Mouse (Mus musculus): ENCODE measurements around the gene Hmcn2.

The Hmcn2 gene

GRCm38 (mm10) chr2:31299266-31299665, 14.9 kb upstream of the Hmcn2 start:
- in situ Hi-C loops (cut with MboI; ENCODE audit: low pct_unique_long_range_greater_than_20kb in 1 of 2, low sequenced_read_pairs in 2 of 2, unreplicated experiment in 1 of 2) = loop anchor here in 1 of 2 experiments (5.0 kb wide), 1 partner anchor 83 kb away; no protein-coding TSS in a partner anchor

GRCm38 (mm10) chr2:31299996-31300395, 14.2 kb upstream of the Hmcn2 start:
- in situ Hi-C loops (cut with MboI; ENCODE audit: low pct_unique_long_range_greater_than_20kb in 1 of 2, low sequenced_read_pairs in 2 of 2, unreplicated experiment in 1 of 2) = loop anchor here in 1 of 2 experiments (5.0 kb wide), 1 partner anchor 82 kb away; no protein-coding TSS in a partner anchor

DNA sequence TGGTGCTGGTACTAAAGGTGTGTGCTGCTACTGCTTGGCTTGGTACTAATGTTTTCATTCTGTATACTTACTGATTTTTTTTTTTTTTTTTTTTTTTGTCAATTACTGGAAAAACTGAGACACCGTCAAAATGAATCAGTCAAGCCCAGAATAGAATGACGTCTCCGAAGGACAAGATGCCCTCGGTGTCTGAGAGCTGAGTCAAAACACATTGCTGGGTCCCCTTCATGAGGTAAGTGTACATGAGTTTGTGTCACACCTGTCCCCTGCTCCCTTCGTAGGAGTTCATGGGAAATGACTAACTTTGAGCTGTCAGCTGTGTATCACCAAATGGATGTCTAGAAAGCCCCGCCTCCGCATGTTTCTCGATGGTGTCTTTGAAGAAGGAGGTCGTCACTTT, 11.0 kb upstream of the Hmcn2 start:
- in situ Hi-C loops (cut with MboI; ENCODE audit: low pct_unique_long_range_greater_than_20kb in 1 of 2, low sequenced_read_pairs in 2 of 2, unreplicated experiment in 1 of 2) = no loop called here

DNA sequence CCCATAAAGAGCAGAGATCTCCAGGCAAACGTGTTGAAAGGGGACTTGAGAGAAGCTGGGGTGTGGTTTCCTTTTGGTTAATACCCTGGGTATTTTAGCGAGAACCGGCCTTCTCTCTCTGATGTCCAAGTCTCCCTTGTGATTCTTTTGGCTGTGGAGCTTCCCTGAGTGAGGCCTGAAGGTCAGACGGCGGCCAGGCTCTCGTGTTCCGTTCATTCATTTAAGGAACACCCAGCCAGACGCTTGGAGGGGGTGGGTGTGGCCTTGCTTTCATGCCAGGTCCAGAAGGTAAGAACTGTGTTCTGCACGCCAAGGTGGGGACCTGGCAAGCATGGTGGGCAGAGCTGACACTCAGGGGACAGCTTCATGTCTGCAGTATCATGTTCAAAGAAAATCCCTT, 10.0 kb upstream of the Hmcn2 start:
- in situ Hi-C loops (cut with MboI; ENCODE audit: low pct_unique_long_range_greater_than_20kb in 1 of 2, low sequenced_read_pairs in 2 of 2, unreplicated experiment in 1 of 2) = no loop called here

DNA sequence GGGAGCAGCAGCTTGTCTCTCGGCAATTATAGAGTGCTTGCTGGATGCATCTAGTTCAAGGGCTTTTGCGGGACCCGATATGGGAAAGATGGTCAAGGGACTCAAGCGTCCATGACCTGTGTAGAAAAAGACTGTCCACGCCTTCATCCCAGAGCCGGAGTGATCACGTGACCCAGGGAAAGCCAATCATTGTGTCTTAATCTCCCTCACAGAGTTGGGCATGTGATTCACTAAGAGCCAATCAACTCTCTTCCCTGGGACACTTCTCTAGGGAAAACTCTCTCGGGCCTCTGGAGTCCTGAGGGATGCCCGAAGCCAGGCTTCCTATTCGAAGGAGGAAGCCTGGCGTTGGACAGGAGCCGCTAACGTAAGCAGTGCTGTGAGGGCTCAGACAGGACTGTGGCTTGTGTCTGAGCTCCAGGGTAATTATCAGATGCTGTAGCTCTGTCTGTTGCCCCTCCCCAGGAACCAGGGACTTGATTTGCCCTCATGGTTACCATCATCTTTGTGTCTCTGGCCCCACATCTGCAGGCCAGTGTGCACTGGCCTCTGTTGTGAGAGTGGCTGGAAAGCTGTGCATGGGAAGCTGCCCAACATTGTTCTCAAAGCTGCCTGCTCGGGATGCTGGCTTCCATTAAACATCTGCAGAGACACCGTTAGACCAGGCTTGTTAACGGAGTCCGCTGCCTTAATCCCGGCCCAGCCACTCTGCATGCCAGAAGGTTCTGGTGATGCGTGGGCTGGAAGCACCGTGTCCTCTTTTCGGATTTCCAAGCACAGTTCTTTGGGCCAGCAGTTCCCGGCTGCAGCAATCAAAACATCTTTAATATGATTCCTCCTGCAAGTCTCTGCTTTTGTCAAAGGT, 9.2 kb upstream of the Hmcn2 start:
- in situ Hi-C loops (cut with MboI; ENCODE audit: low pct_unique_long_range_greater_than_20kb in 1 of 2, low sequenced_read_pairs in 2 of 2, unreplicated experiment in 1 of 2) = no loop called here

- in situ Hi-C loops (cut with MboI; ENCODE audit: low pct_unique_long_range_greater_than_20kb in 1 of 2, low sequenced_read_pairs in 2 of 2, unreplicated experiment in 1 of 2) = no loop called here
Observed at GRCm38 (mm10) chr2:31305684-31306083, 8.5 kb upstream of the Hmcn2 start.

DNA sequence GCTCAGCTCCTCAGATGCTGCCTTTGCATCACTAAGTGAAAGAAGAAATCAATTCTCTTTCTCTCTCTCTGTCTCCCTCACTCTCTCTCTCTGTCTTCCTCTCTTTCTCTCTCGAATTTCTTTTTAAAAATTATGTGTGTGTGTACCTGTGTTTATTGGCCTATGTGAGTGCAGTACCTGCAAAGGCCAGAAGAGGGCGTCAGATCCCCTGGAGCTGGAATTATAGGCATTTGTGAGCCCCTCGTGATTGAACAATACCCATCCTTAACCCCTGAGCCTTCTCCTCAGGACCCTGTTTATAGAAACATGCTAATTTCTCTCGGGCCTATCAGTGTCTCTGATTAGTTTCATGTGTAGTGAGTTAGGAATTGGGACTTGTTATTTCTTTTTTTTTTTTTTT, 6.0 kb upstream of the Hmcn2 start:
- in situ Hi-C loops (cut with MboI; ENCODE audit: low pct_unique_long_range_greater_than_20kb in 1 of 2, low sequenced_read_pairs in 2 of 2, unreplicated experiment in 1 of 2) = no loop called here

- in situ Hi-C loops (cut with MboI; ENCODE audit: low pct_unique_long_range_greater_than_20kb in 1 of 2, low sequenced_read_pairs in 2 of 2, unreplicated experiment in 1 of 2) = no loop called here
Observed at GRCm38 (mm10) chr2:31309549-31309948, 4.7 kb upstream of the Hmcn2 start.

GRCm38 (mm10) chr2:31318162-31318561, 3.9 kb downstream of the Hmcn2 start:
- in situ Hi-C loops (cut with MboI; ENCODE audit: low pct_unique_long_range_greater_than_20kb in 1 of 2, low sequenced_read_pairs in 2 of 2, unreplicated experiment in 1 of 2) = no loop called here

- in situ Hi-C loops (cut with MboI; ENCODE audit: low pct_unique_long_range_greater_than_20kb in 1 of 2, low sequenced_read_pairs in 2 of 2, unreplicated experiment in 1 of 2) = no loop called here
Observed at GRCm38 (mm10) chr2:31319200-31319599, 5.0 kb downstream of the Hmcn2 start.

DNA sequence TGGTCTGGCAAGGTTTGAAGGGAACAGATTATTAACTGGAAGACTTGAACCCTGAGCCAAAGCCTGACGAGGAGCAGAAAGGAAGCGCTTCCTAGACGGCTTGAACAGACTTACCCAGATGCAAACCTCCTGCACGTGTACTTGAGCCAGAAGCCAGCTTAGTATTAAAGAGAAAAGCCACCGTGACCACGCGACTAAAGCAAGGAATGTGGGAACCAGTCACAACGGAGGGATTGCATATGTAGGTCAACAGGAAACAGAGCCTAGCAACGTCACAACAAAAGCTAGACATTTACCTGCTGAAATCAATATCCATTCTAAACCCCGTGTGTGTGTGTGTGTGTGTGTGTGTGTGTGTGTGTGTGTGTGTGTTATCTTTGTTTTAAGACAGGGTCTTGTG, 13.0 kb downstream of the Hmcn2 start:
- in situ Hi-C loops (cut with MboI; ENCODE audit: low pct_unique_long_range_greater_than_20kb in 1 of 2, low sequenced_read_pairs in 2 of 2, unreplicated experiment in 1 of 2) = no loop called here

DNA sequence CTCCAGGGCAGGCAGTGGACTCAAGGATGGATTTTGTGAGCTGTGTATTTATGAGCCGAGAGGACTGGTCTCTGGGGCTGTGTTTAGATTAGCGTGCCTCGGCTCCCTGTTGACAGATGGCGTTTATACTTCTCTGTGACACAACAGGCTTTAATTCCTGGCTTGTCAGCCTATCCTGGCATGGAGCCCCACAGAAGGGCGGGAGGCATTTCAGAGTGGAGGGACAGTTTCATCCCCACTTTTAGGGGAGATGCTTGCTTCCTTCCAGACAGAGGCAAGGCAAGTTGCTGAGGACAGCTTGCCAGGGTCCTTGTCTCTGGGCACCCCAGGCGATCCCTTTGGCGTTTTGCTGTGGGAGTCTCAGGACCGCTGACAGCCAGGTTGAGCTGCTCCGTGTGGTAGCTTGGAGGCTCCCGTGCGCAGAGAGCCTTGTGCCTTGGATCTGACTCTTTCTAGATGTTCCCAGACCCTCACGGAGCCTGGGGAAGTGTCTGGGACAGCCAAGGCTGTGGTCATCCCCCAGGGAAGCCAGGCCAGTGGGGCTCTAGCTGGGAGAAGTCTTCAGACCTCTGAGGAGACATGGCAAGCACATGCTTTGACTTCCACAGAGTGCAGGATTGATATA, 23.6 kb downstream of the Hmcn2 start:
- in situ Hi-C loops (cut with MboI; ENCODE audit: low pct_unique_long_range_greater_than_20kb in 1 of 2, low sequenced_read_pairs in 2 of 2, unreplicated experiment in 1 of 2) = no loop called here

GRCm38 (mm10) chr2:31339826-31340225, 25.6 kb downstream of the Hmcn2 start:
- in situ Hi-C loops (cut with MboI; ENCODE audit: low pct_unique_long_range_greater_than_20kb in 1 of 2, low sequenced_read_pairs in 2 of 2, unreplicated experiment in 1 of 2) = no loop called here

DNA sequence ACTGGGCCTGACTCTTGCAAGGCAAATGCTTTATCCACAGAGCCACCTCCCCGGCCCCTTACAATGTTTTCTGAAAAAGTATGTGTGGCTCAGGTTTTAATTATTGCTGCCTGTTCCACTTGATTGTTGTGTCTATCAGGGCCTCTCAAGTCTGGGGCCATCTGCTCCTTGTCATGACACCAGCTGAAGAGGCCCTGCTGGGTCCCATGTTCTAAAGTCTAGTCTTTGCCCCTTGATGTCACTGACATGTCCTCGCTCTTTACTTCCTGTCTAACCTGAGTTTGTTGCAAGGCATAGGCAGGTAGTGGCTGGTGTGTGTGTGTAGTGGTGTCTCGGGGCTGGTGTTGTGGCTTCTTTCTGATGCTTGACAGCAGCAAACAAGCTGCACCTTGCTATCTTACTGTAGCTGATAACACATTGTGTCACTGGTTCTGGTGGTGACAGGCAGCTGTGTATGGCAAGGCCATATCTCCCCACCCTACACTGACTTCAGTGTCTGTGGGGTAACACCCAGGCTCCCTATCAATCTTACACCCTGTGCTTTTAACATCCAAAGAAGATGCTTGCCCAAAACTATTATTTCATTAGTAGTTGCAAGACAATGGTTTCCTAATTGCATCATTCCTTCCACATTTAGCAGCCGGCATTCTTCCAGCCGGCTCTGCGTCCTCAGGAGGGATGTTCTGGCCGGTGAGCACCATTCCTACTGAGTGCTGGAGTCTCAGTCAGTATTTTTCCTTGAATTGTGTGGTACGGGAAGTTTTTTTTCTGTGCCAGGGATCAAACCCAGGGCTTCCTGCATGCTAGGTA, 27.7 kb downstream of the Hmcn2 start:
- in situ Hi-C loops (cut with MboI; ENCODE audit: low pct_unique_long_range_greater_than_20kb in 1 of 2, low sequenced_read_pairs in 2 of 2, unreplicated experiment in 1 of 2) = no loop called here

GRCm38 (mm10) chr2:31346096-31346495, 31.9 kb downstream of the Hmcn2 start:
- in situ Hi-C loops (cut with MboI; ENCODE audit: low pct_unique_long_range_greater_than_20kb in 1 of 2, low sequenced_read_pairs in 2 of 2, unreplicated experiment in 1 of 2) = no loop called here

DNA sequence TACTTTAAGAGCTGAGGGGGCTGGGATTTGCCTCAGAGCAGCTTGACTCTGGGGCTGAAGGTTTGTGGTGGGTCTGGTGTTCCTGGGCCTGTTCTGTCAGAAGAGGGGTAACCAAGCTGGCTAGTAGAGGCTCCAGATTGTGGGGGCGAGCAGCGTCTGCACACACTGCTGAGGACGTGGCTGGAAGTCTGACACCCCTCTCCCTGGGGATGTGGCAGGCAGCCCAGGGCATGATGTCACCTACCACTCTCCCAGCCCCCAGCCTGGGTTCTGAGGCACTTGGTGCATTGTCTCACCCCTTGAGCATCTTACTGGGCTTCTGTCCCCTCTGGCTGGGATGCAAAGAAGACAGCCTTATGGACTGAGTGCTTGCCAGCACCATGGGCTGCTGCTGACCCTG, 34.2 kb downstream of the Hmcn2 start:
- in situ Hi-C loops (cut with MboI; ENCODE audit: low pct_unique_long_range_greater_than_20kb in 1 of 2, low sequenced_read_pairs in 2 of 2, unreplicated experiment in 1 of 2) = no loop called here

GRCm38 (mm10) chr2:31348850-31349249, 34.6 kb downstream of the Hmcn2 start:
- in situ Hi-C loops (cut with MboI; ENCODE audit: low pct_unique_long_range_greater_than_20kb in 1 of 2, low sequenced_read_pairs in 2 of 2, unreplicated experiment in 1 of 2) = no loop called here

- in situ Hi-C loops (cut with MboI; ENCODE audit: low pct_unique_long_range_greater_than_20kb in 1 of 2, low sequenced_read_pairs in 2 of 2, unreplicated experiment in 1 of 2) = no loop called here
Observed at GRCm38 (mm10) chr2:31356771-31357170, 42.6 kb downstream of the Hmcn2 start.

GRCm38 (mm10) chr2:31359316-31359715, 45.1 kb downstream of the Hmcn2 start:
- in situ Hi-C loops (cut with MboI; ENCODE audit: low pct_unique_long_range_greater_than_20kb in 1 of 2, low sequenced_read_pairs in 2 of 2, unreplicated experiment in 1 of 2) = no loop called here

Measured in mouse embryonic stem cell (cell line).